Mouse (Mus musculus): ENCODE results near the gene Prpf38b. TPM values are rescaled to one million over a fixed set of nuclear protein-coding genes. Genes with fewer than 3 reads are reported as not detected.
"Not testable (repeated sequence)": the region's sequence is repeated elsewhere in the genome, so short reads cannot be mapped to it uniquely, and the experiment has no call there.

Prpf38b gene
- polyA plus RNA-seq, 1 experiment from 2014 or later, result 47.6 TPM

DNA sequence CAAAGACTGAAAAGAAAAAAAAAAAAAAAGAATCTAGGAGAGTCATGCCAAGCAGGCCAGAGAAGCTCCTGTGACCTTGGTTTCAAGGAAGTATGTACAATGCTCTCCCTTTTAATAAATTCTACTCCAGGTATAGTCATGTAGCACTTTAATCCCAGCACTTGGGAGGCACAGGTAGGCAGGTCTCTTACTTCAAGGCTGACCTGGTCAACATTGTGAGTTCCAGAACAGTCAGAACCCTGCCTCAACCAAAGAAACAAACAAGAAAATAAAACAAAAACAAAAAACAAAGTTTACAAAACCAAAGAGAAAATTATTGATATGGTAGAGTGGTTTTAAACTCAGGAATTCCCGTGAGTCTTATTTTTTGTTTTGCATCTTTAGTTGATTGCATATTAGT lies 21.6 kb downstream of the Prpf38b start, which contains the start of gene Fndc7:
Gene Fndc7, minus strand, starts transcription at position 101 of the 400 bp plus-strand sequence.
- no peaks in the 10 kb centered on the region for H3K36me3 ChIP-seq (ENCODE audit: insufficient read depth, low read length)
- H3K9me3 ChIP-seq (replicated peaks; ENCODE audit: low read length), result no peaks in the 10 kb centered on the region
- 94% methylated on average over 1 of the region's 1 CpGs for WGBS

GRCm38 (mm10) chr3:108887618-108887975 lies 23.9 kb downstream of the Prpf38b start:
- Histone ChIP-seq H3K9me3 (replicated peaks; ENCODE audit: low read length) (no peaks in the 10 kb centered on the region), H3K4me1 (replicated peaks; ENCODE audit: insufficient read depth, low read length) (no peaks in the 10 kb centered on the region), H3K27ac (no peak overlapping the region), H3K4me2 (ENCODE audit: low read length) (no peak overlapping the region), H3K27me3 (ENCODE audit: insufficient read depth, low read length) (no peaks in the 10 kb centered on the region), H3K4me3 (replicated peaks; ENCODE audit: low read depth, low read length) (no peak overlapping the region), H3K36me3 (ENCODE audit: insufficient read depth, low read length) (no peaks in the 10 kb centered on the region), H3K9ac (ENCODE audit: low read depth, low read length) (no peak overlapping the region)
- TF ChIP-seq CTCF (IDR thresholded peaks at IDR 0.05; ENCODE audit: low read depth), result no peak
- DNase-seq (ENCODE audit: low spot score), result no peak
- 92% methylated on average over 3 of the region's 3 CpGs for WGBS
- no peak for ATAC-seq (replicated peaks; ENCODE audit: low FRiP score, low read depth)

More for the DNA sequence above, 21.6 kb downstream of the Prpf38b start, which contains the start of gene Fndc7:
- Histone ChIP-seq H3K4me3 (replicated peaks; ENCODE audit: low read depth, low read length) (no peak within 1 kb of the TSS), H3K9ac (ENCODE audit: low read depth, low read length) (no peak within 1 kb of the TSS), H3K4me2 (ENCODE audit: low read length) (no peak within 1 kb of the TSS), H3K4me1 (replicated peaks; ENCODE audit: insufficient read depth, low read length) (no peaks in the 10 kb centered on the region), H3K27ac (no peak within 1 kb of the TSS), H3K27me3 (ENCODE audit: insufficient read depth, low read length) (no peaks in the 10 kb centered on the region)
- DNase-seq (ENCODE audit: low spot score) (no peak), ATAC-seq (replicated peaks; ENCODE audit: low FRiP score, low read depth) (no peak)
- no peak for TF ChIP-seq CTCF (IDR thresholded peaks at IDR 0.05; ENCODE audit: low read depth)

DNA sequence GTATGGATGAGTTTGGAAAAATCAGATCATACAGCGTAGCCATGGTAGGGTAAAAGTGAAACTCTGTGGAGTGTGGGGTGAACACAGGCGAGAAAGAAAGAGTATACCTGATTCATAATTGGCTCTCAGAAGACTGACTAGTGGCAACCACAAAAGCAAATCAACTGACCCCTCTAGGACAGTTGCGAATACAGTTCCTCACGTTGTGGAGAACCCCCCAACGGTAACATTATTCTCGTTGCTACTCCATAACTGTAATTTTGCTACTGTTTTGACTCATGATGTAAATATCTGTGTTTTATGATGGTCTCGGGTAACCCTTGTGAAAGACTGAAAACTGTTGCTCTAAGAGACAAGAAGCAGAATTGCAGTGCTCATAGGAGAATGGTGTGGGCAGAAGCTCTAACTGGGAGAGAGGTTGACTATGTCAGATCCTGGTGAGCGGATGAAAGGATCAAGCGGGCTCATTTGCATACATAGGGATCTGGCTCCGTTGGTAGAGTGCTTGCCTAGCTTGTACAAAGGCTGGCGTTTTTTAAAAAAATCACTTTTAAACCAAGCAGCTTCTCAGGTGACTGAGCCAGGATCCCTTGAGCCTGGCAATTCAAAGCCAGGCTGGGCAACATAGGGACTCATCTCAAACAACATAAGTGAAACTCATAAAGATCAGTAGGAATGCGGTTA lies 24.5 kb downstream of the Prpf38b start:
- TF ChIP-seq CTCF (IDR thresholded peaks at IDR 0.05; ENCODE audit: low read depth), result no peak
- no peak overlapping the region for H3K27ac ChIP-seq
- WGBS, result 80% methylated on average over 12 of the region's 12 CpGs

DNA sequence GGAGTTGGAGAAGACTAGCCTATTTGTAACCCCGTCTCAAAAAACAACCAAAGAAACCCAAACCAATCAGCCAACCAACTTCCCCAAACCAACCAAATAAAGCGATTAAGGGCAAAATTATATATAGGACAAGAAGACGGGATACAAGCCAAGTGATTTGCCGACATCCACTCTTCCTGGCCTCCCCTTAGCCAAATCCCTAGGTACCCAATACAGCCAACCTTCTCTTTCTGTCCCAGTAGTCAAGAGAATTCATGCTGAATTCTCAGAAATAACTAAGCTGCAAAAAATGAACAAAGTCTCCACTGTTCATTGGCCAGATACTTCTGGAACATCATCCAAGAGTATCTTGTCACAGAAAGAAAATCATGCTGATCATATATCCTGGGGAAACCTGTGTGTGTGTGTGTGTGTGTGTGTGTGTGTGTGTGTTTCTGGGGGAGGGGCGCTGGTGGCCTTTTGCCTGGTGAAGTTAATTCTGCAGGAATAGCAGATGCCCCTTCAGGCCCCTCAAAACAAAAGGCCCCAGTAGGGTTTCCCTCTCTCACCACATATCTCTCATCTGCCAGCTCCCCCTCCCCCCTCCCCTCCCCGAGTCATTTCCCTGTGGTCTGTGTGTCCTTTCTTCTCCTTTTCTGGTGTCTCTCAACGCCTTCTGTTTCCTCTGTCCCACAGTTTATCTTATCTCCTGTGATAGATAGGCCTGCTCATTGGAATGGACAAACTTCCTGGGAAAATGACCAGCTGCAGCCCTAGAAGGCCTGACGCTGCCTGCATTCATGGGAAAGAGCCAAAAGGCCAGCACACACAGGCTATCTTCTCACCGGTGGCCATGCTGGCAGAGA lies 25.6 kb downstream of the Prpf38b start:
- no peaks in the 10 kb centered on the region for H3K27me3 ChIP-seq (ENCODE audit: insufficient read depth, low read length)
- ATAC-seq (replicated peaks; ENCODE audit: low FRiP score, low read depth) (no peak), DNase-seq (ENCODE audit: low spot score) (no peak)
- no peak overlapping the region for H3K4me2 ChIP-seq (ENCODE audit: low read length)
- TF ChIP-seq CTCF (IDR thresholded peaks at IDR 0.05; ENCODE audit: low read depth), result no peak
- H3K9ac ChIP-seq (ENCODE audit: low read depth, low read length), result no peak overlapping the region
- no peaks in the 10 kb centered on the region; the same call in 1 of the 2 replicates for H3K4me1 ChIP-seq (replicated peaks; ENCODE audit: insufficient read depth, low read length)
- H3K4me3 ChIP-seq (replicated peaks; ENCODE audit: low read depth, low read length), result no peak overlapping the region
- WGBS, result 56% methylated on average over 9 of the region's 9 CpGs
- no peaks in the 10 kb centered on the region for H3K36me3 ChIP-seq (ENCODE audit: insufficient read depth, low read length)
- no peaks in the 10 kb centered on the region for H3K9me3 ChIP-seq (replicated peaks; ENCODE audit: low read length)
- H3K27ac ChIP-seq, result no peak overlapping the region

More for the DNA sequence above, 24.5 kb downstream of the Prpf38b start:
- H3K27me3 ChIP-seq (ENCODE audit: insufficient read depth, low read length), result no peaks in the 10 kb centered on the region
- no peak overlapping the region for H3K9ac ChIP-seq (ENCODE audit: low read depth, low read length)
- no peak for ATAC-seq (replicated peaks; ENCODE audit: low FRiP score, low read depth)
- no peaks in the 10 kb centered on the region for H3K36me3 ChIP-seq (ENCODE audit: insufficient read depth, low read length)
- no peak overlapping the region for H3K4me3 ChIP-seq (replicated peaks; ENCODE audit: low read depth, low read length)
- H3K4me1 ChIP-seq (replicated peaks; ENCODE audit: insufficient read depth, low read length), result no peaks in the 10 kb centered on the region
- DNase-seq (ENCODE audit: low spot score), result no peak
- no peak overlapping the region for H3K4me2 ChIP-seq (ENCODE audit: low read length)
- no peaks in the 10 kb centered on the region for H3K9me3 ChIP-seq (replicated peaks; ENCODE audit: low read length)

DNA sequence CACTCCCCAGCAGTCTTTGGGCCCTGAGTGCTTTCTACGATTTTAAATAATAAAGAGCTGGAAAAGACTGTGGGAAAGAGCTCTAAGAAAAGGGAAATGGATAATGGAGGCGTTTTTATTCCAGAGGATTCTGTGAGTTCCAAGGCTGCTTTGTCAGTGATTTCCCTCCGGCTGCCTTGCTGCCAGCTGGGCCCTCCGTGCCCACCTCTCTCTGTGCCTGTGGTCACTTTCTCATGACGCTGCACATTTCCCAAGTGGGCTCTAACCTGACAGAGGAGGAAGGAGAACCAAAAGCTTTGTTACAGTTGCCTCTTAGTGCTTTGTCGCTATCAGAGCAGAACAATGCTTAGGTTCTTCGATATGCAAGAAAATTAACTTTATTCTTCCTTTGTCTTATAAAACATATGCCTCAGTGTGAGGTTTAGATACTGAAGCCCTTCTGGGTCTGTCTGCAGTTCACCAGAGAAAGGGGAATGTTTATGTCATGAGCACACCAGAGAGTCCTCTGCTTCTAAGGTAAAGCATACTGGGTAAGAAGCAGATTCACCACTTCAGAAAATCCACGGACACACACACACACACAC lies 26.7 kb downstream of the Prpf38b start:
- Histone ChIP-seq H3K4me2 (ENCODE audit: low read length) (no peak overlapping the region), H3K36me3 (ENCODE audit: insufficient read depth, low read length) (no peaks in the 10 kb centered on the region), H3K9ac (ENCODE audit: low read depth, low read length) (no peak overlapping the region), H3K9me3 (replicated peaks; ENCODE audit: low read length) (no peaks in the 10 kb centered on the region), H3K27ac (no peak overlapping the region), H3K4me1 (replicated peaks; ENCODE audit: insufficient read depth, low read length) (no peaks in the 10 kb centered on the region; the same call in 1 of the 2 replicates), H3K27me3 (ENCODE audit: insufficient read depth, low read length) (no peaks in the 10 kb centered on the region), H3K4me3 (replicated peaks; ENCODE audit: low read depth, low read length) (no peak overlapping the region)
- 71% methylated on average over 8 of the region's 8 CpGs for WGBS
- ATAC-seq (replicated peaks; ENCODE audit: low FRiP score, low read depth), result no peak
- TF ChIP-seq CTCF (IDR thresholded peaks at IDR 0.05; ENCODE audit: low read depth), result no peak
- DNase-seq (ENCODE audit: low spot score), result no peak

- no peaks in the 10 kb centered on the region for H3K9me3 ChIP-seq (replicated peaks; ENCODE audit: low read length)
- H3K27ac ChIP-seq, result no peak overlapping the region
- DNase-seq (ENCODE audit: low spot score) (no peak), ATAC-seq (replicated peaks; ENCODE audit: low FRiP score, low read depth) (no peak)
- WGBS, result 89% methylated on average over 2 of the region's 2 CpGs
- H3K4me2 ChIP-seq (ENCODE audit: low read length), result no peak overlapping the region
- H3K36me3 ChIP-seq (ENCODE audit: insufficient read depth, low read length), result no peaks in the 10 kb centered on the region
- no peak for TF ChIP-seq CTCF (IDR thresholded peaks at IDR 0.05; ENCODE audit: low read depth)
- no peaks in the 10 kb centered on the region for H3K27me3 ChIP-seq (ENCODE audit: insufficient read depth, low read length)
- no peak overlapping the region for H3K9ac ChIP-seq (ENCODE audit: low read depth, low read length)
- no peaks in the 10 kb centered on the region; the same call in 1 of the 2 replicates for H3K4me1 ChIP-seq (replicated peaks; ENCODE audit: insufficient read depth, low read length)
- H3K4me3 ChIP-seq (replicated peaks; ENCODE audit: low read depth, low read length), result no peak overlapping the region
These were observed 28.5 kb downstream of the Prpf38b start for GRCm38 (mm10) chr3:108883067-108883466.

GRCm38 (mm10) chr3:108881873-108882272 lies 29.7 kb downstream of the Prpf38b start:
- not testable (repeated sequence) for H3K4me1 ChIP-seq (replicated peaks; ENCODE audit: insufficient read depth, low read length); H3K9ac ChIP-seq (ENCODE audit: low read depth, low read length); H3K27me3 ChIP-seq (ENCODE audit: insufficient read depth, low read length); ATAC-seq (replicated peaks; ENCODE audit: low FRiP score, low read depth); H3K9me3 ChIP-seq (replicated peaks; ENCODE audit: low read length); H3K27ac ChIP-seq; H3K4me2 ChIP-seq (ENCODE audit: low read length); H3K36me3 ChIP-seq (ENCODE audit: insufficient read depth, low read length); H3K4me3 ChIP-seq (replicated peaks; ENCODE audit: low read depth, low read length)
- WGBS, result 22% methylated on average over 4 of the region's 4 CpGs
- peak; percentile 23 for DNase-seq (ENCODE audit: low spot score)

Data from kidney, postnatal 0 days (tissue).